Mouse (Mus musculus): ENCODE data around the gene Cadps2. TPM values are rescaled to one million over a fixed set of nuclear protein-coding genes. Genes with fewer than 3 reads are reported as not detected.
A peak's percentile ranks its signal among the peaks of the same experiment; 100 is the strongest.

Cadps2 gene
- total RNA-seq, 2 experiments from 2014 or later = 1.9 to 2.1 TPM

DNA sequence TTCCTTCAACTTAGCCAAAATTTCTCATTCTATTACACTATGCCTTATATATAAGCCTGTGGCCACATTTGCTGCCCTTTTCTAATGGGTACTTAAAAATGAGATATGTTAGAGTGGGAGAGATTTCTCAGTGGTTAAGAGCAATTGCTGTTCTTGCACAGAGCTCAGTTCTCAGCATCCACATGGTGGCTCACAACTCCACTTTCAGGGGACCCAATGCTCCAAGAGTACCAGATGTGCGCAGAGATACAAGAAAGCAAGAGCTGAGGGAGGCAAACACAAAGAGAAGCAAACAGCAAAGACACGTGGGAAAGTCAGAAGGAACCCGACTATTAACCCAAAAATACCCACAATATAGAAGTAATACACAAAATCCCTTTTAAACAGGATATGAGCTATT, 77.0 kb downstream of the Cadps2 start:
- no peak for DNase-seq

DNA sequence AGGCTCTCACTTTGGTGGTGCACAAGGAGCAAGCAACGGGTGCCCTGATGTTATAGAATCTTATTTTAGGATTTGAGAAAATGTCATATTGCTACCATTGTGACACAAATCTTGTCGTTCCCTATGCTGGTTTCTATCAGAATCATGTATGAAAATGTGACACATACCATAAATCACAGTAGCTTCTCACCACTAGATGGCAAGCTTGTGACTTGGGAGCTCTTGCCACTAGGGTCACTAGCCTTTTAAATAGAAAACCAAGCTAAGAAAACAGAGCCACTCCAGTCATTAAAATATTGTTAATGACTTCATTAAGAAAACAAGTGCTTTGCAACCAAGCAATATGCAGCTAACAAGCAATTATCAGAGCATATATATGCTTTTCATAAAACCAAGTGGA, 81.0 kb downstream of the Cadps2 start:
- DNase-seq = no peak

DNA sequence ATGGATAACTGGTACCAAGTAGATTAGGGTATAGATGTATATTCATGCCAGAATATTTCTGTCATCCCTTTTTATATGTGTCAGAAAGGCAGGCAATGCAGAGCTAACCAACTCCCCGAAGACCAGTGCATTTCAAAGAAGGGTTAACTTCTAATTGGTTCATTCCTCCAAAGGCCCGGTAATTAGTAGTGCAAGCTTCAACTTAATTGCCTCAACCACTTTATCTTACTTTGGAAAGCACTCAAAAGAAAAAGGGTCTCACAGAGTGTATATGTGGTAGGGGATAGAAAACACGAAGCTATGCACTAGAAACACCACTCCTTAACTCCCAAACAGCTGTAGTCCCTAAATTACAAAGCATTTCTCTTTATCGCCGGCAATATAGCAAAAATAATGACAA, 90.4 kb downstream of the Cadps2 start:
- DNase-seq = no peak

DNA sequence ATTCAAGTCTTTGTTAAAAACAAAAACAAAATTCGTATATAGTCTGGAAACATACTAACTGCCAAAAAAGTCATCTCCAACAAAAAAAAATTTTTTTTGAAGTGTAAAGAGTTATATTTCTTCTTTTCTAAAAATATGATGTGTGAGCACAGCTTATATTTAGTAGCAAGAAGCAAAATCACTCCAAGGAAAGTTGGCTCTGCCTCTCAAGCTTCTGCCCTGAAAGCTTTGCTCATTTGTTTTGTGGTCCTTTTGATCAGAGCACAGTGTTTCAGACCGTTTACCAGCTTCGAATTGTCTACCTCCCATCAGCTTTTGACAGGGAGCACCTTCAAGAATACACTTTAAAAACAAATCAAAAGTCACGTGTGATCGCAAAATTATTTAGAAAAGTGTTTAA, 99.2 kb downstream of the Cadps2 start:
- no peak for DNase-seq

DNA sequence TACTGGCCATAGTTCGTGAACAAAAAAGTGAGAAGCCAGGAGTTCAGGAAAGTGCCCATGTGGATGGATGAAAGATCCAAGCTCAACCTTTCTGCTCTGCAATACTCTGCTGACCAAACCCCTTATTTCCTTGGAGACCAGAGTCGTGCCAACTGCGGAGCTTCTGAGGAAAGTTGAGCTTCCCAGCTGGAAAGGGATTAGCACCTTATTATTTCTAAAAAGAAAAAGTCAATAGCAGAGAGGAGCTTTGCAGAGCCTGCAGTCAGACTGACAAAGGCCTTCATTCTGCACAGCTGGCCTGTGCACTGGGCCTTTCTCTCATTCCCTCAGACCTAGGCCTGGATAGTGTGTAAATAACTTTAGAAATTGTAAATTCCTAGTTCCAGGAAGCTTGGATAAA, 106.5 kb downstream of the Cadps2 start:
- no peak for DNase-seq

DNA sequence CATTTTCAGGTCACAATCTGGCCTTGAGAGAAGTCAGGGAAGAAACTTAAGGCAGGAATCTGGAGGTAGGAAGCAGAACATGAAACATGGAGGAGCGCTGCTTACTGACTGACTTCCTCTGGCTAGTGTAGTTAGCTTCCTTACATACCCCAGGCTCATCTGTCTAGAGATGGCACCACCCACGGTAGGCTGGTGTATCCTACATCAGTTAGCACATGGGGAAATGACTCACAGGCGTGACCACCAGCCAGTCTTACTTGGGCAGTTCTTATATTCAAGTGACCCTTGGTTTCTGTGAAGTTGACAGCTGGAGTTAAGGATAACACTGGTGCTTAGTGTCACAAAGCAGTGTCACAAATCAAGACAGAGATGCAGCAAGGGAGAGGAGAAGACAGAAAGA, 110.6 kb downstream of the Cadps2 start:
- DNase-seq = no peak

DNA sequence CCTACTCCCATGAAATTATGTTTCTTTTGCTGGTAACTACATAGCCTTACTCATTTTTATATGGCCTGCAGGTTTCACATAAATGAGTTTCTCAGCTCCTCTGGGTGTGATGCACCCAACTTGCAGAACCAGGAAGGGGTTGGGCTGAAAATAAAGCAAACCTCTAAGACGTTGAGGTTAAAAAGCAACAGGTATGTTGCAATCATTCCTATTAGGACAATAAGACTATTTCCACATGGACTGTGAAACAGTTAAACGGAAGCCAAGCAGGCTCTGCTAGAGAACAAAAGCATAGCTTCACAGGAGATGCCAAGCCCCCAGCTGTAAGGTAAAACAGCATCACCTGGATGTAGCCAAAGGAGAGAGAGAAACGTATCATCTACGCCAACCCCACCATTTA, 115.5 kb downstream of the Cadps2 start:
- DNase-seq = no peak

DNA sequence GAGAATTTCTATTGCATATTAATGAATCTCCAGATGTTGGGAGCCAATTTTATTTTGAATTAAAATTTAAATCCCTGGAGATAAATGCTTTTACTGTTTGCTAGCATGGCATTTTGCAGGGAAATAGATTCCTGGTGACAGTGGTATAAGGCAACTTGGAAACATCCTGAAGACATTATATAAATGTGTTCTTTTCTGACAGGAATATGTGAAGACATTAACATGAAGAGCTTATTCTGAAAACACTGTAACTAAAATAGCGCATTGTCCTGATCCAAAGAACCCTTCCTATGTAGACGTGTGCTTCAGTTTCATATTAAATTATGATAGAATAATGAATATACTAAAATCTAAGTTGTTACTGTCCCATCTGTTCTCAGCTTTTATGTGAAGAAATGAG, 118.8 kb downstream of the Cadps2 start:
- no peak for DNase-seq

DNA sequence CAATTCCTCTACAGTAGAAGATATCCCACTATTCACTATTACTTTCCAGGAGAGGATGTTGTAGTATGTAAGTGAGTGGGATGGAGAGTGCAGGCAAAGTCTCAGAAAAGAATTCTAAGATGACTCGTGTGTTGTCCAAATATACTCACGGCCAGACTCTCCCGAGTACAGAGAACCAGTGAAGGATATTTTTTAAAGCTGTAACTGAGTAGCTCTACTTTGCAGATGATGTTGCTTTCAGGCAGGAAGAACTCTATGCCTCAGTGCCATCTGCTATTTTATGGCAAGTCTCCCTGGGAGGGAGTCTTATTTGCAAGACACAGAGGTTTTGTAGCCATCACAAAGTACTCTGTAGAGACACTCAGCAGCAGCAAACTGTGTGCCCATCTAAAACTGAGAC, 131.7 kb downstream of the Cadps2 start:
- DNase-seq = no peak

DNA sequence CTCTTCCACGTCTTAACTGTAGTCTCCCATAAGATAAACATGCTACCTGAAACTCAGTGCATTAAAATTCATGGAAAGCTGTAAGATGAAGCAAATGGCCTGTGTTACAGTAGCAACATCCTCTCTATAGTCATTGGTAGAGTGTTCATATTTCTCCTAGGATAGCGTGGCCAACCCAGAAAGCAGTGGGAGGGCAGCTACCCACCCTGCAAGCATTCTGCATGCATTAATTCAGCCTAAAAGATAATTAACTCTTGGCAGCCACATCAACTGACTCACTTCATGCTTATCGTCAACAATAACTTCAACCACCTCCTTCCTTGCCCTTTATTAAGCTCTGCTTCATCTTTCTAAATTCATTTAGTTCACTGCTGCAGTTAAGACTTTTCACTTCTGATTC, 138.3 kb downstream of the Cadps2 start:
- no peak for DNase-seq

DNA sequence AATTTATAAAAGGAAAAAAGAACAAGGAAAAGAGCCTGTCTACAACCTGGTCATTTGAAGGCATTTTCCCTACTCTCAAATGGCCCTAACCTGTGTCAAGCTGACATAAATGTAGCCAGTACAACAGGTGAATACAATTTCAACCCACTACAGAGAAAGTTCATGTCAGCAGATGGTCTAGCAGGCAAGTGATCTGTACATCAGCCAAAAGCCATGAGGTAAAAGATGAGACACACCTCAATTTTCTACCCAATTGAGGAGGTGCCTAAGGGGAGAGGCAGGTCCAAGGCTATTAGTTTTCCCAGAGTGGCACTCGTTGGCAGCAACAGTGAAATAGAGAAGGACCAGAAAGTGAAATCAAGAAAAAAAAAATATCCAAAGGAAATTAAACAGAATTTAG, 161.0 kb downstream of the Cadps2 start:
- DNase-seq = no peak

DNA sequence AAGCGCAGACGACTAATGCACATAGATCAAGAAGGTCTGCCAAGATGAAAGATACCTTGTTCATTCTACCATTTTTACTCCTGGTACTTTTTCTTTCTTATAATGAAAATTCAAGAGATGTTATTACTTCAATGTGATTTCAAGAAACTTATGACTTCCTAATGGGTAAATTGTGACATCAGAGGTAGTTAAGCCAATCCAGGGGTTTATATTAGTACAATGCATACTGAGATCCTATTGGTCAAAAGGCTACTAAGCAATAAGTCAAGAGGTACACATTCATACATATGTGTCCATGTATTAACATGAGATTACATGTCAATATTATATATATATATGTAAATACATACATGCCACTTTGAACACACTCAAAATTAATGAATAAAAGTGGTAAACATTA, 184.2 kb downstream of the Cadps2 start, which contains the start of gene Rnf148:
Rnf148 (minus strand) TSS at position 101 of the 400 bp plus-strand sequence.
- no peak for DNase-seq

DNA sequence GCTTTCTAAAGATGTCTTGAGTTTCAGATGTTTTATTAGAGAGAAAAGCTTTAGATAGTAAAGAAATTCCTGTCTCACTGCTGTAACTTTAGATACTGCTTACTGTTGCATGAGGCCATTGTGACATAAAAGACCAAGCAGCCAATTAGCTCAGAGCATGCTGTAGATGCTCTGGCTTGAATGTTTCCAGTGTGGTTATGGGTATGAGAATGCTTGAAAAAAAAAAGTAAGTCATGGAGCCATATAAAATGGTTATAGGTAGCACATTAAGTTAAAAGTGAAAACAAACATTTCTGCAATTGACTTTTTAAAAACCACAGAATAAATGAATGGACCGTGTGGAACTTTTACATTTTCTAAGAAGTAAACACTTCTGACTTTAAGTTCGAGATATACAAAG, 189.0 kb downstream of the Cadps2 start, which contains the start of gene Rnf133:
Rnf133 (minus strand) TSS at position 101 of the 400 bp plus-strand sequence.
- DNase-seq = no peak

DNA sequence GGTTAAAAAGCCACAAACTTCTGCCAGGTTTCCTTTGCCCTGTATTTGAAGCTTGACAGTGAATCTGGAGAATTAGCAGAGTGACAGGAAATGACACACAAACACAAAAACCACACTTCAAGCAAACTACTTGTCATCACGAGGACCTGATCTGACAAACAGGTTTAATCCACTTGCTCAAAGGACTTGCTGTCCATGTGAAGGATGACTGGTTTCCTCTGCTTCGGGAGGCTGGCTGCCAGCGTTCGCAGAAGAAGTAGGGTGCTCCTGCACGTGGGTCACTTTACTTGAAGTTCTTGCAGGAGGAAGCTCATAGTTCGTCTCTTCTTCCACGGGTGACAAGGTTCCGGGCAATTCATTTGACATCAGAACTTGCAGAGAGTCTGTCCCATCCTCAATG, 190.5 kb downstream of the Cadps2 start:
- no peak for DNase-seq

DNA sequence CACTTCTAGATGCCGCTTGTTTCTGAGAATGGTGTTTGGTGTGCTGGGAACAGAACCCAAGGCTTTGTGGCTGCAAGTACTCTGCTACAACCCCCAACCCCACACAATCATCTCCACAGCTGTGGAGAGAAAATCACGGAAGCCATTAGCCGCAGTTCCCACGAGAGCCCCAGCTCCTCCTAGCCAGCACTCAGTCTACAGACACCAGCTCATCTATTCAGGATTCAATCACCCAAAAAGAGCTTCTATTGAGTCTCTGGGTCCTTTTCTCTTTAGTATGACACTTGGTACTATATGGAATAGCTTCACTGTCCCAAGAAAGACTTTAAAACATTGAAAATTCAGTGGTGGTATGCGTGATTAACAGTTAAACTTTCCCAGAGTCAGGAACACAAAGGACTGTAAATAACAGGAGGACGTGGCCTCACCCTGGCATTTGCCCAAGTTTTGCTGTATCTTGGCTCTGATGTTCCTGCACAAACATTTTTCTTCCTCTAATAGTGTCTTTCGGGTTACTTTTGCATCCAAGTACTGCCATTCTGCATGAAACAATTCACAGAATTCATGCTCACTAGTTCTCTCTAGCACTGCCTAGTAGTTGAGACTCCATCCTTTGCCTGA, 191.5 kb downstream of the Cadps2 start:
- peak; percentile 43 to 56 for DNase-seq

DNA sequence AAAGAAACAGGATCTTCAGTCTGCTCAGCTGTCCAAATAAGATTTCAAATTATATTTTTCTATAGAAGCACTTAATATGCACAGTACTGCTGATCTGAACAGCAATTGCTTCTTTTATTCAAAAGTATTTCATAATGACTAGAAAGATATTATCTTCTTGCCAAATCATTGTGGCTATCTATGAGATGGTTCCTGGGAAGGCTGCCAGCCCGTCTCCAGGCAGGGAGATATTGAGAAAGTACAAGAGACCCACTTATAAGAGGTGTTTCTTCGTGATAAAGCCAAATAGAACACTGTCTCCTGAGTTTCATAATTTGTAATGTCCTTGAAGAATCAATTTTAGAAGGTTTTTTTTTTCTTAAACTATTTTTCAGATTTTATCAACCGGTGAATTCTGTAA, 202.1 kb downstream of the Cadps2 start:
- DNase-seq = no peak

DNA sequence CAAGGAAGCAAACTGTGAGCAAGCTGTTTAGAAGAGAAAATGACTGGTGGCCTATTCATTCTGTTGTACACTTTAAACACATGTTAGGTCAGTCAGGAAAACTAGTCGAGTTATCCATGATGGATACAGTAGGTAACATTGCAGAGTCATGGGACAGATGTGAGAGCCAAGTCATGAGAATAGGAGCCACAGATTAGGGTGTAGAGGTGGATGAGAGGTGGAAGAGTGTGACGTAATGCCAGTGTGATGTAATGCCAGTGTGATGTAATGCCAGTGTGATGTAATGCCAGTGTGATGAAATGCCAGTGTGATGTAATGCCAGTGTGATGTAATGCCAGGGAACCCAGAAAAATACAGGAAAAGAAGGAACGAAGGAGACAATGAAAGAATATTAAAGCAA, 204.0 kb downstream of the Cadps2 start:
- no peak for DNase-seq

DNA sequence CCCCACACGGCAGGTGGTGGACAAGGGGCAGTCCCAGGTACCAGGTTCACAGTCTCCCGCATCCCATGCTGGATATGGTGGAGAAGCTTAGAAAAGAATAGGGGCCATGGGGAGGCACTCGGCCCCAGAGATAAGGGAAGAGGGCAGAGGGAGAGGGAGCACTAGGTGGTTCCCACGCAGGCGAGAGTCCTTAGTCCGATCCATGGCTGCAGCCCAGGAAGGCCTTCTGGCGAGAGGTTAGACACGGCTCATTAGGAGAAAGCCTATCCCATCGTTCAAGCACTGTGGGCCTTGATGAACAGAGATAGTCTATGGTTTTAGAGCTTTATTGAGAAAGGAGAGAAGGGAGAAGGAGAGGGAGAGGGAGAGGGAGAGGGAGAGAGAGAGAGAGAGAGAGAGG, 205.2 kb downstream of the Cadps2 start:
- no peak for DNase-seq

DNA sequence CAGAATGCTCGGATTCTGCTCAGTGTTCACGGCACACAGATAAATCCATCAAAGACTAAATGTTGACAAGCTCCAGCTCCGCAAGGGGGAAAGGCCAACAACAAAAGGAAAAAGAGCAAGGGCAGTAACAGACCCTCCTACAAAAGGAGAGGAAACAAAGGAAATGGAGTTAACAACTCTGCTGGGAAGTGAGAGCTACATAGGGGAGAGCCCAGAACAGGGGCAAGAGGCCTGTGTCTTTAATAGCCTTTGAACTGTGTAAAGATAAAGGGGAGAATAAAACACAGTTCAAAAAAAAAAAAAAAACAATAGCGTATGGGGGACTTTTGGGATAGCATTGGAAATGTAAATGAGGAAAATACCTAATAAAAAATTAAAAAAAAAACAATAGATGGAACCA, 208.8 kb downstream of the Cadps2 start:
- DNase-seq = no peak

DNA sequence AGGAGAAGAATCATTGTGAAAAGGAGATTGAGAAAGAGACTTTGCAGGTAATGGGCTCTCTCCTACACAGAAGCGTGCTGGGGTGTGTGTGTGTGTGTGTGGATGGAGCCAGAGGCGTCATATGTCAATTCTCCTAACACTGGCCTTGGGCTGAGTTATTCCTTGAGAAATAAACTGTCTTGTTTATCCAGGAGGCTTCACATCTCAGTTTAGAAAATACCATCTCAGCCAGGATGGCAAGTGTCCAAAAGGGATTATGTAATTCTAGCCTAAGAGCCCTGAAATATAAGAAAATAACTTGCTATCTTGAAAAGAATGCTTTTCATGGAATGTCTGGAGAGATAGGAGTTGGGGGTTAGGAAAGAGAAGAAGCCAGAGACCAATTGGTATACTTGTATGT, 264.1 kb downstream of the Cadps2 start:
- no peak for DNase-seq

DNA sequence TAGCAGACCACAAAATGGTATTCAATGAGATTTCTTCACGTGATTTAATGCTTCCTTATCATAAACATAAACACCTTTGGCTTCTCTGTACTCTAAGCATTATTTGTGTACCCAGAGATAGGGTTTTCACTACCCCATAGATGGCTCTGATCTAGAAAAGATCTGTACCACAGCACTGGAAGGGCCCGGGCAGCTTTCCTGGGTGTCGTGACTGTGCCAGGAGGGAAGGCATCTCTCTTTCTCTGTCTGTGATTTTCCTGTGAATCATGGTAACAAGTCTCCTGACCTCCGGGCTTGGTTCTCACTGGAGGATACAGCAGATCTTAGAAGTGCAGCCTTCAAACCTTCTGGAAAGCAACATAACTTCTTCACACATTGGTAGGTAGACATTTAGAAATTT, 265.5 kb downstream of the Cadps2 start:
- no peak for DNase-seq

DNA sequence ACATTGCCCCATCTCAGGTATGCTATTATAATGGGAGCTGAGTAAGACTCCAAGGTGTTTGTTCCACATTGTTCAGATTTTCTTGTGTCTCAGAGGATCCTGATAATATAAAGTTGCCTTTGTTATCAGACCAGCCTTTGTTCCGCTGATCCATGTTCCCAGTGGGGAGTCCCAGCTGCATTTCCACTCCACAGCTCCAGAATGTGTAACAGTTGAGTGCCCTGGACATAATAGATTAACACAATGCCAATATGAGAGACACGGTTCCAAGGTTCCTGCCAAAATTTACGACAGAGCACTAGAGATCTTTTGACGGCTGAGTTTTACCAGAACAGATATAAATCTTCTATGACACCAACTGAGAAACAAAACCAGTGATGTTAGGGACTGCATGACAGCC, 266.8 kb downstream of the Cadps2 start:
- DNase-seq = no peak

DNA sequence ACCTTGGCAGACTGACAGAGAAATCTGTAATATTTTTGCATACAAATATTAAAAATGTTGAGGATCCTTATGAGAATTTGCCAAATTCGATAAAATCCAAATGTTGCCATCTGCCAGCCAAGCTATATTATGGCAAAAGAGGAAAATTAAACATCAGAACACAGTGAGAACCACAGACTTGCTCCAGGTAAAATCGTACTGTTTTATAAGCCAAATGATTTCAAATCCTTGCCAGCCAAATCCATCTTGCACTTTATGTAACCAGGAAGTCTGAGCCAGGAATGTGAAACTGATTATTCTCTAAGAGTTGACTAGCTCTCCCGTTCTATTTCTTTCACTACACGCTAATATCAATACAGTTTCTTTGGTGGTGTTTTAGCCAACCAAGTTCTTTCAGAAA, 269.5 kb downstream of the Cadps2 start:
- DNase-seq = no peak

DNA sequence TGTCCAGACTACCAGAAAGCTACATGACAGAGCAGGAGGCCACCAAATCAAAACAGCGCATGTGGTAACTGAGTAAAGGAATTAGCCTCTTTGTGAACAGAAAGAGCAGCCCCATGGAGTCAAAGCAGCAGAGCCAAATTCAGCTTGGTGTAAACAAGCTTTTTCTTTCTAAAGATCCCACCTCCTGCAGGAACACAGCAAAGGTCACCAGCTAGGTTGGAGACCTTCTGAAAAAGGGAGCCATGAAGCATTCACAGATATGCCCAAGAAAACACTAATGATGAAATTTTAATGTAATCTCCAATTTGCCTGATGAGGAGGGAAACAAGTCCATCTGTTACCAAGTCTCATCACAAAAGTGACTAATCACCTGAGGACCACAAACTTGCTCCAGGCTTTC, 270.5 kb downstream of the Cadps2 start:
- DNase-seq = no peak

DNA sequence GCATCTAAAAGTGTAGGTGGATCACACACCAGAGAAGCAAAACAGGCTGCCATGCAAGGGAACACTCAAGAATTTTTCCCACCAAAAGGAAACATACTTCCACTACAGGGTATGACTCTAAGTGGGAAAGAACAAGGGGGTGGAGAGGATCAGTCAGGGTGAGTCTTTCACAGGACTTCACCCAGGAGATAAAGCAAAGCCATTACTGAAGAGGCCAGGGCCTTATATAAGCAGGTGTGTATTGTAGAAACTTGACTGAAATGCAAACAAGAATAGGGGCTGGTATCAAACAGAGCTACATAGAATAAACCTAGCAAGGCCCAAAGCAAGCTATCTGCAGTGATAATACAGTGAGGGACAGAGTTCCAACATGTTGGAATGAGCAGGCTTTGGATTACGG, 271.6 kb downstream of the Cadps2 start:
- DNase-seq = no peak
